Mouse (Mus musculus) ES-E14 (cell line): Measurements from ENCODE around the gene Snx33. TPM values are rescaled to one million over a fixed set of nuclear protein-coding genes. Genes with fewer than 3 reads are reported as not detected.
A peak's percentile ranks its signal among the peaks of the same experiment; 100 is the strongest.

ENCODE experiments used
- DNase-seq: peaks from one replicate; pipeline ENCODE4 v3.0.0-alpha.2; 2013; ENCODE audit warnings: low read depth, low spot score
- H3K27ac ChIP-seq: 2 replicates; pipeline ENCODE4 v1.5.1; 2012; ENCODE audit warnings: low read depth, mild to moderate bottlenecking, low read length, moderate library complexity, mixed read lengths; ENCODE audit not compliant: poor library complexity, insufficient read depth, severe bottlenecking
- H3K36me3 ChIP-seq: 2 replicates; pipeline ENCODE4 v1.6.1; 2012; ENCODE audit warnings: mild to moderate bottlenecking, low read length, moderate library complexity, mixed read lengths; ENCODE audit not compliant: control insufficient read depth, poor library complexity, insufficient read depth, severe bottlenecking
- H3K4me1 ChIP-seq, 2 experiments: fragments of 150-350 bp in 1 of 2; sonication (generic) in 1 of 2; 2 replicates each; pipeline ENCODE4 v1.6.1; 2012; ENCODE audit warnings: low read length in 2 of 2, mild to moderate bottlenecking in 1 of 2, mixed read lengths in 1 of 2; ENCODE audit not compliant: control insufficient read depth in 2 of 2, insufficient read depth in 2 of 2, poor library complexity in 1 of 2
- H3K4me3 ChIP-seq, 2 experiments: fragments of 150-350 bp in 1 of 2; sonication (generic) in 1 of 2; 2 replicates each; pipeline ENCODE4 v1.5.1; 2012; ENCODE audit warnings: low read length in 2 of 2, low read depth in 1 of 2, mild to moderate bottlenecking in 1 of 2, mixed read lengths in 1 of 2; ENCODE audit not compliant: insufficient read depth in 1 of 2, poor library complexity in 1 of 2, severe bottlenecking in 1 of 2
- H3K9ac ChIP-seq: 2 replicates; pipeline ENCODE4 v1.6.1; 2012; ENCODE audit warnings: low read depth, mild to moderate bottlenecking, low read length, mixed read lengths; ENCODE audit not compliant: poor library complexity, insufficient read depth, severe bottlenecking
- H3K9me3 ChIP-seq: fragments of 150-350 bp; sonication (generic); 2 replicates; pipeline ENCODE4 v1.6.1; 2012; ENCODE audit warnings: low read depth, mild to moderate bottlenecking, low read length; ENCODE audit not compliant: control insufficient read depth, insufficient read depth
- CHD2 ChIP-seq: IDR thresholded peaks from 2 replicates; pipeline ENCODE4 v1.6.1; 2014; ENCODE audit warnings: mild to moderate bottlenecking, low read depth, low read length, inconsistent platforms
- HCFC1 ChIP-seq: IDR thresholded peaks from 2 replicates; pipeline ENCODE4 v1.6.1; 2012; ENCODE audit warnings: low read length, inconsistent platforms, borderline replicate concordance; ENCODE audit not compliant: insufficient read depth
- MAFK ChIP-seq: IDR thresholded peaks from 2 replicates; pipeline ENCODE4 v1.6.1; 2014; ENCODE audit warnings: mild to moderate bottlenecking, low read depth, low read length, inconsistent platforms; ENCODE audit not compliant: insufficient read depth
- ZC3H11A ChIP-seq: IDR thresholded peaks from 2 replicates; pipeline ENCODE4 v1.6.1; 2012; ENCODE audit warnings: low read depth, mild to moderate bottlenecking, inconsistent platforms, low read length, borderline replicate concordance
- ZNF384 ChIP-seq: IDR thresholded peaks from 2 replicates; pipeline ENCODE4 v1.6.1; 2012; ENCODE audit warnings: low read depth, low read length, inconsistent platforms
- in situ Hi-C, 2 experiments: fragments of 600-800 bp; cut with MboI; formaldehyde crosslinking; loops; one replicate each; pipeline ENCODE4 v1.15.1; 2025; ENCODE audit warnings: low sequenced_read_pairs in 2 of 2, inconsistent platforms in 1 of 2; ENCODE audit not compliant: unreplicated experiment in 2 of 2
- total RNA-seq: library from RNA; depleted of rRNA; stranded (reverse); fragments of 300-350 nt; gene quantifications from 2 replicates; pipeline ENCODE4 v1.2.3, GENCODE M21; 2012

The Snx33 gene
- total RNA-seq, 1 experiment: 4.1 TPM

- Histone ChIP-seq H3K9me3 (no peaks in the 10 kb centered on the region), H3K9ac (no peak overlapping the region), H3K4me3 (no peak overlapping the region), H3K36me3 (no peaks in the 10 kb centered on the region), H3K27ac (no peak overlapping the region), H3K4me1 (peaks cover 3 to 8% of the 10 kb centered on the region in 2 experiments; a peak in 2 of 4 replicates)
- no peak for DNase-seq
- TF ChIP-seq MAFK (no peak), ZNF384 (no peak), ZC3H11A (no peak), CHD2 (no peak), HCFC1 (no peak)
- in situ Hi-C loops: no loop called here
Measured at GRCm38 (mm10) chr9:56929496-56929895, 1.3 kb upstream of the Snx33 start.

- Histone ChIP-seq H3K9me3 (no peaks in the 10 kb centered on the region), H3K36me3 (no peaks in the 10 kb centered on the region), H3K4me3 (peak overlapping the region; percentile 87 to 97), H3K4me1 (peaks cover 3 to 9% of the 10 kb centered on the region in 2 experiments; a peak in 2 of 4 replicates), H3K9ac (peak overlapping the region; percentile 45), H3K27ac (no peak overlapping the region)
- no peak for DNase-seq
- in situ Hi-C loops: no loop called here
- no peak for TF ChIP-seq ZC3H11A
- no peak for TF ChIP-seq CHD2
- TF ChIP-seq ZNF384: no peak
- TF ChIP-seq HCFC1: no peak
- no peak for TF ChIP-seq MAFK
Measured at GRCm38 (mm10) chr9:56927191-56928012, 769 bp downstream of the Snx33 start.

GRCm38 (mm10) chr9:56926387-56926786 lies 1.8 kb downstream of the Snx33 start:
- no peak for DNase-seq
- H3K4me1 ChIP-seq: peaks cover 3 to 9% of the 10 kb centered on the region in 2 experiments; a peak in 2 of 4 replicates
- H3K9ac ChIP-seq: no peak overlapping the region
- no peaks in the 10 kb centered on the region for H3K9me3 ChIP-seq
- H3K4me3 ChIP-seq: no peak overlapping the region
- H3K27ac ChIP-seq: no peak overlapping the region
- TF ChIP-seq MAFK (no peak), CHD2 (no peak)
- in situ Hi-C loops: no loop called here
- H3K36me3 ChIP-seq: no peaks in the 10 kb centered on the region

GRCm38 (mm10) chr9:56926025-56926360 lies 2.2 kb downstream of the Snx33 start:
- Histone ChIP-seq H3K36me3 (no peaks in the 10 kb centered on the region), H3K27ac (no peak overlapping the region), H3K4me3 (no peak overlapping the region), H3K9me3 (no peaks in the 10 kb centered on the region), H3K4me1 (peaks cover 3 to 9% of the 10 kb centered on the region in 2 experiments; a peak in 2 of 4 replicates), H3K9ac (no peak overlapping the region)
- in situ Hi-C loops: no loop called here
- TF ChIP-seq ZC3H11A (no peak), ZNF384 (no peak), HCFC1 (no peak), MAFK (no peak), CHD2 (no peak)
- DNase-seq: no peak
